Mouse (Mus musculus): Measurements from ENCODE around the gene Bcl2. TPM values are rescaled to one million over a fixed set of nuclear protein-coding genes. Genes with fewer than 3 reads are reported as not detected.

The Bcl2 gene
- total and polyA plus RNA-seq, 3 experiments: 1.2 to 4.9 (median 2.9) TPM

DNA sequence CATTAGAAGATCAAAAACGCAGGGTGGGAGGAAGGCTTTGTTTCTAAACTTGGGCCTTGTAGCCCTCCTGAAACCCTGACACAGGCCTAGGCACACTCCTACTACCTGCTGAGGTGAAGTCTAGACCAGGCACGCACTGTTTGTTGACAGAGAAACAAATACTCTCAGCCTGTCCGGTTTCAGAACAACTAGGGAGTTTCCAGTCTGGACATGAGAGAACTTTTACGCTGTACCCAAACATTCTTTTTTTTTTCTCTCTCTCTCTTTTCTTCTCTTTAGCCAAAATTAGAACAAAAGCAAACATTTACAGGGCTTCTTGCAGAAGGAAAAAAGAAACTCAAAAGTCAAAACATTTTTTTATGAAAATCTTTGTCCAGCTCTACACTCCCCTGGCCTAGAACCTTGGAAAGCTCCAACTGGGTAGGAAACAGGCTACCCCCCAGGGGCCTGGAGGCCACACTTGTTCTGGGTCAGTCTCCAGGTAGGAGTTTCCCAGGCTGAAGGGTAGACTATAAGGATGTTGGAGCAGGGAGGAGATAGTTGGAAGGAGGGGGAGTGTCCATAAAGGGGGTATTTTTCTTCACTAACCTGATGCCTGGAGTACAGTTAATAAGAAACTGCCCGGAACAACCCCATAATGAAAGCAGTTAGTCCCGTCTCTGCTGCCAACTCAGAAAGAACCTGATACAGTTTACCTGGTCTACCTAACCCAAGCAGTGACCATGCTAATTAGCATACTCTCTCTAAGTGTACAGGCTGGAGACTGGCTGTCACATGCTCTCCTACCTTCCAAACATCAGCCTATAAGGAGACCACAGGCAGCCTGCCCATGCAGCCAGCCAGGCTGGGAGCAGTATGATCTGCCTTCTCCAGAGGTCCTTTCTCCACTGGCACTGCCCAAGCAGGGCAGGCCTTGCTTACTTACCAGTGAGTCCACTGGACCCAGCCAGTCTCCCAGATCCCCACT, 147.7 kb downstream of the Bcl2 start:
- TF ChIP-seq CTCF (IDR thresholded peaks at IDR 0.05; ENCODE audit: low read depth, low read length) (no peak), TAL1 (conservative IDR thresholded peaks at IDR 0.05; ENCODE audit: low read depth, low read length) (no peak), POLR2AphosphoS5 (IDR thresholded peaks at IDR 0.05; ENCODE audit: insufficient replicate concordance, low read depth, low read length) (no peak), GATA1 (IDR thresholded peaks at IDR 0.05; ENCODE audit: borderline replicate concordance, low read length) (no peak), GATA2 (IDR thresholded peaks at IDR 0.05; ENCODE audit: borderline replicate concordance, low read depth, low read length) (no peak)
- no peaks in the 10 kb centered on the region for H3K9me3 ChIP-seq (replicated peaks)
- DNase-seq (ENCODE audit: low spot score) (no peak), ATAC-seq (ENCODE audit: extremely low read depth, insufficient number of reproducible peaks, low FRiP score, poor library complexity, severe bottlenecking) (no peak)
- H3K4me3 ChIP-seq (ENCODE audit: low read depth, low read length): no peak overlapping the region
- peaks cover 4% of the 10 kb centered on the region for H3K27me3 ChIP-seq (ENCODE audit: insufficient read depth, low read length)
- H3K36me3 ChIP-seq (replicated peaks): no peaks in the 10 kb centered on the region
- no peaks in the 10 kb centered on the region for H3K4me1 ChIP-seq (ENCODE audit: insufficient read depth, low read depth, low read length)

DNA sequence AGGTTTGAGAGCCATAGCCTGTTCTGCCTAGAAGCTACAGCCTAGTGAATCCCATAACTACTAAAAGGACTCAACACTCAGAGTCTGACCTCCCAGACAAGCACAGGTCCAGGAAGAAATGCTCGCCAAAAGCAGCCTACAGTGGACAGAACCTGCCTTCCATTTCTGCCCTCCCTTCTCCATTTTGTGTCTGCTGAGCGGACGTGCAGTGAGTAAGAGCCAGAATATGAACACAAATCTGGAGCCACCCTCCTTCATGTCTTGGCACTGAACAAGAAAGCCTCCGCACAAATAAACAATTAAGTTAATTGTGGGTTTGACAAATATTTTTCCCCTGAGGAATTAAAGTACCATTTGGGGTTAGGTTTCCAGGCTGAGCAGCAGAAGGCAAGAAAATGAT, 148.8 kb downstream of the Bcl2 start:
- Histone ChIP-seq H3K9me3 (replicated peaks) (no peaks in the 10 kb centered on the region), H3K4me3 (ENCODE audit: low read depth, low read length) (no peak overlapping the region), H3K36me3 (replicated peaks) (no peaks in the 10 kb centered on the region), H3K4me1 (ENCODE audit: insufficient read depth, low read depth, low read length) (no peaks in the 10 kb centered on the region), H3K27me3 (ENCODE audit: insufficient read depth, low read length) (peaks cover 10% of the 10 kb centered on the region)
- DNase-seq (ENCODE audit: low spot score): no peak
- no peak for ATAC-seq (ENCODE audit: extremely low read depth, insufficient number of reproducible peaks, low FRiP score, poor library complexity, severe bottlenecking)
- TF ChIP-seq GATA1 (IDR thresholded peaks at IDR 0.05; ENCODE audit: borderline replicate concordance, low read length) (no peak), CTCF (IDR thresholded peaks at IDR 0.05; ENCODE audit: low read depth, low read length) (no peak), GATA2 (IDR thresholded peaks at IDR 0.05; ENCODE audit: borderline replicate concordance, low read depth, low read length) (no peak), POLR2AphosphoS5 (IDR thresholded peaks at IDR 0.05; ENCODE audit: insufficient replicate concordance, low read depth, low read length) (no peak), TAL1 (conservative IDR thresholded peaks at IDR 0.05; ENCODE audit: low read depth, low read length) (no peak)

DNA sequence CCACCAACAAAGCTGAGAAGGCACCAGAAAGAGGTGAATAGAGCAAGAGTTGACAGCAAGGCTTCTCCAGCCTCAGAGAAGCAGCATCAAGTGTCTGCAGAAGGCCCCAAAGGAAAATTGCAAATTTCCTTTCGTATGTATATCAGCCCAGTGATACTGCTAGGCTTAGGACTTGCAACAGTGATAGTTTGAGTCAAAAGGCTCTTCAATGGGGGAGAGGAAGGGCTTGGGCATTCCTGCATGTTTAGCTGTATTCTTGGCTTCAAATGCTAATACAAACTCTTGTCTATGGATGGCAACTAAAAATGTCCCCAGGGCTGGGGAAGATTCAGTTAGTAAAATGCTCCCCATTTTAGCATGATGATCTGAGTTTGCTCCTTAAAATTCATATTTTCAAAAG, 149.6 kb downstream of the Bcl2 start:
- Histone ChIP-seq H3K4me3 (ENCODE audit: low read depth, low read length) (no peak overlapping the region), H3K4me1 (ENCODE audit: insufficient read depth, low read depth, low read length) (no peaks in the 10 kb centered on the region)

DNA sequence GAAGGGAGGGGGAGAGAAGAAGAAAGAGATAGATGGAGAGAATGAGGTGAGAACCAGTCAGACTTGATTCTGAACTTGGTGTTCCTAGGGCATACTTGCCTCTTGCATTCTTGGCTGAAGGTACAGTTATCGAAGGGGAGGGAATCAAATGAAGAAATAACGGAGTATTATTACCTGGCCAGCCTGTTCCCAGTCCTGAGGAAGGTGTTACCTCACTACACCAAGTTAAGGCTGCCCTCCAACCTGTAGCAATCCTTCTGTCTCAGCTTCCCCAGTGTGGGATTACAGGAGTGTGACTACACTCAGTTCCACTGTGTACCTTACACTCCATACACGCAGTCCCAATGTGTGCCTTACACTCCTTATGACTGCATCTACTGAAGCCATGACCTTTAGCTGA, 151.3 kb downstream of the Bcl2 start:
- no peaks in the 10 kb centered on the region for H3K4me1 ChIP-seq (ENCODE audit: insufficient read depth, low read depth, low read length)
- no peaks in the 10 kb centered on the region for H3K9me3 ChIP-seq (replicated peaks)
- H3K4me3 ChIP-seq (ENCODE audit: low read depth, low read length): no peak overlapping the region
- H3K36me3 ChIP-seq (replicated peaks): no peaks in the 10 kb centered on the region
- DNase-seq (ENCODE audit: low spot score) (no peak), ATAC-seq (ENCODE audit: extremely low read depth, insufficient number of reproducible peaks, low FRiP score, poor library complexity, severe bottlenecking) (no peak)
- no peak for TF ChIP-seq GATA1 (IDR thresholded peaks at IDR 0.05; ENCODE audit: borderline replicate concordance, low read length)
- no peak for TF ChIP-seq GATA2 (IDR thresholded peaks at IDR 0.05; ENCODE audit: borderline replicate concordance, low read depth, low read length)
- peaks cover 10% of the 10 kb centered on the region for H3K27me3 ChIP-seq (ENCODE audit: insufficient read depth, low read length)

More for the DNA sequence above, 149.6 kb downstream of the Bcl2 start:
- DNase-seq (ENCODE audit: low spot score): no peak
- peaks cover 10% of the 10 kb centered on the region for H3K27me3 ChIP-seq (ENCODE audit: insufficient read depth, low read length)
- no peaks in the 10 kb centered on the region for H3K9me3 ChIP-seq (replicated peaks)
- H3K36me3 ChIP-seq (replicated peaks): no peaks in the 10 kb centered on the region
- TF ChIP-seq TAL1 (conservative IDR thresholded peaks at IDR 0.05; ENCODE audit: low read depth, low read length) (no peak), GATA1 (IDR thresholded peaks at IDR 0.05; ENCODE audit: borderline replicate concordance, low read length) (no peak), POLR2AphosphoS5 (IDR thresholded peaks at IDR 0.05; ENCODE audit: insufficient replicate concordance, low read depth, low read length) (no peak), GATA2 (IDR thresholded peaks at IDR 0.05; ENCODE audit: borderline replicate concordance, low read depth, low read length) (no peak), CTCF (IDR thresholded peaks at IDR 0.05; ENCODE audit: low read depth, low read length) (no peak)
- ATAC-seq (ENCODE audit: extremely low read depth, insufficient number of reproducible peaks, low FRiP score, poor library complexity, severe bottlenecking): no peak

DNA sequence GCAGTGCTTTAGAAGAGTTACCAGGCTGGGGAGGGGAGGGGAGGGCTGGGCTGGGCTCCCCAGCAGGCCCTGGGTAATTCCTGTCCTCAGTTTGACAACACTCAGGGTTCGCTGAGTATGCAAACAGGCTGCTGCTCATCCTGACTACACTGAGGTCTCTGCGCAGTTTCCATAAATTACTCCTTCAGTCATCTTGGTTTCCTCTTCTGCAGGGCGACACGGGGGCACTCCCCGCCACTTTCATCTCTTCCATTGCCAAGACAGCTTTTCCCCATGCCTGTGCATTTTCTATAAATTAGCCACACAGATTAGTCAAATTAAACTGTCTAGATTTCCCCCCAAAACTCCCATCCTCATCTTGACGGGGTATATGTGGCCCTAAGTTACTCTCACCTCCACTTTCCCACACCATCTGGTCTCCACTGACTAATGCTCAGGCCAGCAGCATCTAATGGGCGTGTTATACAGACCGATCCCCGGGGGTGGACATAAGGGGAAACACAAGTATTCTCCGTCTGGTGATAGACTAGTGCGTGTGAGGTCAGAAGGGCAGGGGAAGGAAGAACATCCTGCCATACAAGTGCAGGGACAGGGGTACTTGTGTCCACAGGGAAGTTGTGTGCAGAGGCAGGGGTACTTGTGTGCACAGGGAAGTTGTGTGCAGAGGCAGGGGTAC, 152.9 kb downstream of the Bcl2 start:
- Histone ChIP-seq H3K9me3 (replicated peaks) (no peaks in the 10 kb centered on the region), H3K4me1 (ENCODE audit: insufficient read depth, low read depth, low read length) (no peaks in the 10 kb centered on the region), H3K27me3 (ENCODE audit: insufficient read depth, low read length) (peaks cover 10% of the 10 kb centered on the region), H3K4me3 (ENCODE audit: low read depth, low read length) (no peak overlapping the region), H3K36me3 (replicated peaks) (no peaks in the 10 kb centered on the region)
- ATAC-seq (ENCODE audit: extremely low read depth, insufficient number of reproducible peaks, low FRiP score, poor library complexity, severe bottlenecking) (no peak), DNase-seq (ENCODE audit: low spot score) (no peak)
- TF ChIP-seq GATA1 (IDR thresholded peaks at IDR 0.05; ENCODE audit: borderline replicate concordance, low read length) (no peak), GATA2 (IDR thresholded peaks at IDR 0.05; ENCODE audit: borderline replicate concordance, low read depth, low read length) (no peak), CTCF (IDR thresholded peaks at IDR 0.05; ENCODE audit: low read depth, low read length) (no peak), POLR2AphosphoS5 (IDR thresholded peaks at IDR 0.05; ENCODE audit: insufficient replicate concordance, low read depth, low read length) (no peak), TAL1 (conservative IDR thresholded peaks at IDR 0.05; ENCODE audit: low read depth, low read length) (no peak)

DNA sequence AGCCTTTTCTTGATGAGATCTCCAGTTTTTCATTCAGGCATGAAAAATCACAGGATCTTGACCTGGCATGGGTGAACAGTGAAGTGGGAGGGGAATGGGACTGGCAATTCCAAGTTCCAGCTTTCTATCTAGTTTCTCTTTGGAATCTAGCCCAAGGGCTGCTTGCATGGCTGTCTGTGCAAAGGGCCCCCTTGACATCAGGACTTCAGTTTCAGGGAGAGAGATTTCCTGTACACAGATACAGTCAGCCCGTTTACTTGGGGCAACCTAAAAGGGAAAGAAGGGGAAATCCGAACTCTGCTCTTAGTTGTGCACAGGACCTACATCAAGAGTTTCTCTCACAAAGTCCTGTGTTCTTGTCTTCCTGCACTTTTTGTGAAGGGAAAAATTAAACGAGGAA, 154.0 kb downstream of the Bcl2 start:
- no peak for DNase-seq (ENCODE audit: low spot score)
- no peak for ATAC-seq (ENCODE audit: extremely low read depth, insufficient number of reproducible peaks, low FRiP score, poor library complexity, severe bottlenecking)
- TF ChIP-seq GATA2 (IDR thresholded peaks at IDR 0.05; ENCODE audit: borderline replicate concordance, low read depth, low read length) (no peak), TAL1 (conservative IDR thresholded peaks at IDR 0.05; ENCODE audit: low read depth, low read length) (no peak), POLR2AphosphoS5 (IDR thresholded peaks at IDR 0.05; ENCODE audit: insufficient replicate concordance, low read depth, low read length) (no peak), GATA1 (IDR thresholded peaks at IDR 0.05; ENCODE audit: borderline replicate concordance, low read length) (no peak), CTCF (IDR thresholded peaks at IDR 0.05; ENCODE audit: low read depth, low read length) (no peak)
- H3K4me1 ChIP-seq (ENCODE audit: insufficient read depth, low read depth, low read length): no peaks in the 10 kb centered on the region
- H3K27me3 ChIP-seq (ENCODE audit: insufficient read depth, low read length): peaks cover 10% of the 10 kb centered on the region
- H3K36me3 ChIP-seq (replicated peaks): no peaks in the 10 kb centered on the region
- H3K4me3 ChIP-seq (ENCODE audit: low read depth, low read length): no peak overlapping the region
- H3K9me3 ChIP-seq (replicated peaks): no peaks in the 10 kb centered on the region

Data from G1E (cell line).